Mouse (Mus musculus) thymus, adult 18-20 months (tissue): ENCODE data around the gene Scnm1.

Experiments used
- DNase-seq, 2 experiments: peaks; one replicate each; pipeline ENCODE4 v3.0.0; 2022; ENCODE audit warnings: mixed read lengths in 2 of 2

Scnm1 gene

DNA sequence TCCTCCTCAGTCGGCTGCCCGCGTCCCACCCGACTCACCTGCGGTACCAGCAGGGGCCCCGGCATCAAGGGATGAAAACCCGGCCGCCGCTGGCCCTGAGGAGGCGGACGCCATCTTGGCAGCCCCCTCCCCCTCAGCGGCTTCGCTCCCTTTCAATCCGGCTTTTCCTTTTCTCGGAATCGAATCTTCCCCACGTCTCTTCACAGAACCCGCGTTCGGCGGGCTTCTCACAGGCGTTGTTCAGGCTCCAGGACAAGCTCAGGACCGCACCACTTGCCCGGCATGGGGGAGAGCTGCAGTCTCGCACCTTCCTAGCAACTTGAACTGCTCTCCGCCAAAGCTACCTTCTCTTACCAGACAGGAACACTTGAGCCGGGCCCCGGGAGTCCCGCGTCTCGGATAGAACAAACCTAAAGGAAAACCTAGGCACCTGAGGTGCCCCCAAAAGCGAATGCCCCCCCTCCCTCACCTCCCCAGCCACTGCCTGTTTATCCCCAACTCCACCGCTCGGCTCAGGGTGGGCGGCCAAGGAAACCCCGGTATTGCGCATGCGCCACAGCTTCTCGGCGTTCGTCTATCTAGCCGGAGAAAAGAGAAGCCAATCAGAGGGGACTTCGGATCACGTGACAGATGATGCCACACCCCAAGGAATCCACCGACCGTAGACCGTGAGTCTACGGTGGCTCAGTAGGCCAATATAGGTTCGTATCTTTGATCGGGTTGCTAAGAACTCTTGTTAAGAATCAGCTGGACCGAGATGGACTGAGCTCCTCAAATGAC is 27.3 kb downstream of the Scnm1 start, which contains the start of gene Pip5k1a:
Gene Pip5k1a (minus strand): TSS at position 593 of the 780 bp plus-strand sequence.
- peak; percentile 95 to 97 for DNase-seq

DNA sequence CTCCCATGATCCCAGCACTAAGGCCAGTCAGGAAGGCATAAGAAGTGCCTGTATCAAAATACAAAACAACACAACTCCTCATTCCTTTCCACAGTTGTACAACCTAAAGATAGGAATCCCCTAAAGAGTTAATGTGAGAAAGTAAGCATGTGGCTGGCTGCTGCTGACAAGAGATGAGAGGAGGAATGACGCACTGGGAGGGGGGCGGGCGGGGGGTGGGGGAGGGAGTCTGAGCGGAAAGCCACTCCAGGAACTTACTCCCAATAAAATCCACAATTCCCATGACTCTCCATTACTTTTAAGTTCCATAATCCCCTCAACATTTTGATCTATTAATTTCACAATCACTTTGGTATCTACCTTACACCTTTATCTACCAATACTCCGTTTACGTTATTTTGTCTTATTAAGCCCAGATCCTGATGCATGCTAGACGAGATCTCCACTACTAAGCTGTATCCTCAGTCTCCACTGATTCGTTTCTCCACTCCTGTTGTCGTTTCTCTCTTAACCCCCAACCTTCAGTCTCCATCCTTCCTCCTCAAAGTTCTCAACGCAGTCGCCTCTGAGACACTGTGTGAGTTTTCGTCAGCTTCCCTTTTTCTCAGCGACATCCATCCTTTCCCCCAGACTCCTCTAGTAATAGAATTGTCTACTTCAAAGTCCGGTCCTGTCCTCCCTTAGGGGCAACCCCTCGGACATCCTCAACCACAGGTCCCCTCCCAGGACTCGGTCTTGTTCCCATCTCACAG is 28.0 kb downstream of the Scnm1 start:
- no peak for DNase-seq

DNA sequence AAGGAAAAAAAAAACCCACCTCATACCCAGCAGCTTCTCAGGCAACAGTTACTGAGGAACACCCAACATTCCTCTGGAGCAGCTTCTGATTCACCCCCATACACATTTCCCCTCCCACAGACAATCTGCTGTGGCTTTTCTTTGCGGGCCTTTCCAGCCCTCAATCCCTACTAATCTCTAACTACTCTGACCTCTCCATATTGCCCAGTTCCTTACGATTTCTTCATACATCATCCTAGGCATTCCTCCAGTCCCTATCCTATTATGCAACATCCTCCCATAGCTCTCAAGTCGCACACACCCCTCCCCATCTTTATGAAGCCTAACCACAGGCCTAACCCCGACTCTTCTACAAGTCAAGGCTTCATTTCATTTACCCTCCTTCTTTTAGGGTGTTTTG is 28.7 kb downstream of the Scnm1 start:
- no peak for DNase-seq

DNA sequence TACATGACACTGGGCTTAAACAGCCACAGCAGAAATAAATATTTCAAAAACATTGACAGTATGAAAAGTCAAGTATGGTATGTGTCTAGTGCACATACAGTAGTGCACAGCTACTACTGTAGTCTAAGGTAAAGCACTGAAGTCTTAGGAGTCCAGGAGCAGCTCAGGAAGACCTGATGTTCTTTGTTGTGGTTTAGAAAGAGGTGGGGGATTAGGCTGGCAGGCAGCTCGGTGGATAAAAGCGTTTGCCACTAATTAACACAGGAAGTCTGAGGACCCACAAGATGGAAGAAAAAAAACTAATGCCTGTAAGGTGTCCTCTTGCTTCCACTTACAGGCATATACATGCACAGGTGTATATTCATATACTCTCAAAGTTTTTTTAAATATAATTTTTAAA is 33.0 kb downstream of the Scnm1 start:
- DNase-seq: no peak

DNA sequence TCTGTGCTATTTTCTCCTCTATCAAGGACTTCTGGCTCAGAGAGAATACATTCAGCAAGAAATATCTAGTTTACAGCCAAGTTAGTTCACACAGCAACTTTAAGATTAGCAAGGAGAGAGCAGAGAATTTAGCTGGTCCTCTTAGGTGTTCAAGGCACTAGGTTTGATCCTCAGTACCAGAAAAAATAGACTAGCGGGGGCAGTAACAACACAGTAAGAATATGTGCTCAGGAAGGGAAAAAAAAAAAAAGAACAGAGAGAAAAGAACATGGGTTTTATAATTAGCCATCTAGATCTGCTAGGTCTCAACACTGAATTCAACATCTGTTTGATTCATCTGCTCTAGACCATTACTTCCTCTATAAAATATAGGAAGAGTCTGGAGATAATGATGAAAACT is 45.7 kb downstream of the Scnm1 start:
- DNase-seq: no peak
